Mouse (Mus musculus) kidney, embryonic 16.5 days (tissue): ENCODE data around the gene Sox4. TPM values are rescaled to one million over a fixed set of nuclear protein-coding genes. Genes with fewer than 3 reads are reported as not detected.

Source experiments
- ATAC-seq: fragments of 200-750 bp; cut with Nextera tagmentation; 2 replicates; pipeline ENCODE4 v1.8.0; 2017; ENCODE audit warnings: moderate TSS enrichment; ENCODE audit not compliant: low FRiP score, low TSS enrichment
- H3K27ac ChIP-seq: fragments of 300-500 bp; sonication (generic); 2 replicates; pipeline ENCODE4 v1.5.1; 2014; ENCODE audit warnings: low read length
- H3K27me3 ChIP-seq: fragments of 300-500 bp; sonication (generic); 2 replicates; pipeline ENCODE4 v1.6.1; 2014; ENCODE audit warnings: low read length, control low read depth, mixed read lengths; ENCODE audit not compliant: insufficient read depth
- H3K36me3 ChIP-seq: fragments of 300-500 bp; sonication (generic); 2 replicates; pipeline ENCODE4 v1.6.1; 2014; ENCODE audit warnings: low read length, control low read depth, mixed read lengths; ENCODE audit not compliant: insufficient read depth
- H3K4me1 ChIP-seq: fragments of 300-500 bp; sonication (generic); 2 replicates; pipeline ENCODE4 v1.6.1; 2014; ENCODE audit warnings: low read length, control low read depth, mixed read lengths; ENCODE audit not compliant: insufficient read depth
- H3K4me2 ChIP-seq: fragments of 300-500 bp; sonication (generic); replicated peaks from 2 replicates; pipeline ENCODE4 v1.6.1; 2014; ENCODE audit warnings: low read depth, low read length
- H3K4me3 ChIP-seq: fragments of 300-500 bp; sonication (generic); 2 replicates; pipeline ENCODE4 v1.5.1; 2014; ENCODE audit warnings: mild to moderate bottlenecking, low read length
- H3K9ac ChIP-seq: fragments of 300-500 bp; sonication (generic); replicated peaks from 2 replicates; pipeline ENCODE4 v1.6.1; 2014; ENCODE audit warnings: low read length
- H3K9me3 ChIP-seq: fragments of 300-500 bp; sonication (generic); 2 replicates; pipeline ENCODE4 v1.6.1; 2016; ENCODE audit warnings: low read length, control low read depth
- WGBS: fragments of 180-500 bp; shearing (Covaris S2); extraction: QIAGEN DNeasy Blood & Tissue Kit; methylation state at CpG from one replicate; pipeline ENCODE4 v1.1.7; 2014; 5-methylcytosine and 5-hydroxymethylcytosine counted together
- polyA plus RNA-seq: library from polyadenylated mRNA; unstranded; fragments of >200 nt; fragmentation: Nextera tagmentation; extraction: Ambion mirVana; gene quantifications from 2 replicates; pipeline ENCODE4 v1.2.1, GENCODE M21; 2015

The Sox4 gene
- polyA plus RNA-seq, result 27.8 and 33.4 TPM in 2 replicates

DNA sequence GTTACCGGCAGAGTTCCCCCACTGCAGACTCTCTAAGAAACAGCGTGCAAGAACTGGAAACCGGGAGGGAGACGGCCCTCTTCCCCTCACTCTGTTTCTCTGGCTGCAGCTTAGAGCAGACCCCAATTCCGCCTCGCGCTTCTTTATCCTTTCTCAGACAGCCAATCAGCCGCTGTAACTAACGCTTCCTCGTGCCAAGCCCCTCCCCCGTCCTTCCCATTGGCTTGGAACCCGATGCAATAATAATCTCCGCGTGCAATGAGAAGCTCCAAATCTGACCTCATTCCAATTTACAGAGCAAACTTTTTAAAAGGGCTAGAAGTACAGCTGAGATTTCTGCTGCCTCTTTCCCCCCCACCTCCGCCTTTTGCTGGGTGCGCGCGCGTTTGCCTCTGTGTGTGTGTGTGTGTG is at the start of gene Sox4:
TSS of gene Sox4 (minus strand) at position 133 of the 411 bp plus-strand sequence.
- Histone ChIP-seq H3K27me3 (no peaks in the 10 kb centered on the region), H3K27ac (peak within 1 kb of the TSS; percentile 100), H3K36me3 (no peaks in the 10 kb centered on the region), H3K4me1 (peaks cover 10% of the 10 kb centered on the region), H3K9ac (peak within 1 kb of the TSS; percentile 99), H3K9me3 (no peaks in the 10 kb centered on the region), H3K4me2 (peak within 1 kb of the TSS; percentile 63), H3K4me3 (peak within 1 kb of the TSS; percentile 98)
- ATAC-seq, result peak; percentile 88
- 0% methylated on average over 19 of the region's 19 CpGs for whole genome bisulfite sequencing

DNA sequence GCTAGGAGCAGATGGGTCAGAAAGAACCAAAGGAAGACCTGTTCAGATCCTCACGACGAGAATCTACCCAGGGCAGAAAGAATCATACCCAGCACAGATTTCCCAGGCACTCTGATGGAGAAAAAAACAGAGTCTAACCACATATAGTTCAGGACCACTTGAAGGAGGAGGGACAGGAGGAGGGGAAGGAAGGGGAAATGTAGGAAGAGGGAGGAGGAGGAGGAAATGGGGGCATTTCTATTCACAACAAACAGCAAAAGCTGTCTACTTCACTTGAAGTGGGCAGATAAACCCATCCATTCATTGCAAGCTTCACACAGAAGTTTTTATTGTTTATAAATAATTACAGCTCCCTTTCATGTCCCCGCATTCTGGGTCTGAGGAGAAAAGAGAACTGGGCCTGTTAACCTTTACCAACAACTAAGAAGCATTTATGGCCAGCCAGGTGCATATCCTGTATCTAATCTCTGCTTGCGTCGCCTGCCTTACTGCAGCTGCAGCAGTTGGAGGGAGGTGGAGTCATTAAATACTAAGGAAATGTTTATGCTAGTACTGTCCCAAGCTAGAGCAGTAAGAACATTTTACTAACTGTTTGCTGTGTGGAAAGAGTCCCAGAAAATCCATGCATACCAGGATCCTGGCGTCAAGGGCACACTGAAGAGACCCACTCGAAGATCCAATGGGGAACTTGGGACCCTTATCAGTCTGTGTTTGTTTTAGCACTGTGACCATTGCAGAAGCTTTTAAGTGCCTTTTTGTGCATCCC is 38.6 kb upstream of the Sox4 start:
- no peak overlapping the region for H3K9ac ChIP-seq
- no peak overlapping the region for H3K4me3 ChIP-seq
- no peaks in the 10 kb centered on the region for H3K36me3 ChIP-seq
- ATAC-seq, result peak; percentile 15; the same call in 1 of the 2 replicates
- no peaks in the 10 kb centered on the region for H3K9me3 ChIP-seq
- H3K4me1 ChIP-seq, result peaks cover 29% of the 10 kb centered on the region
- H3K27me3 ChIP-seq, result no peaks in the 10 kb centered on the region
- no peak overlapping the region for H3K4me2 ChIP-seq
- 29% methylated on average over 7 of the region's 7 CpGs for WGBS
- H3K27ac ChIP-seq, result peak overlapping the region; percentile 34; the same call in 1 of the 2 replicates

- Histone ChIP-seq H3K36me3 (no peaks in the 10 kb centered on the region), H3K27me3 (no peaks in the 10 kb centered on the region), H3K4me1 (peaks cover 29% of the 10 kb centered on the region), H3K27ac (peak overlapping the region; percentile 66), H3K4me2 (0 out of 2 replicates have a peak overlapping the region, but pooled peaks have one; percentile 12), H3K4me3 (no peak overlapping the region), H3K9ac (no peak overlapping the region), H3K9me3 (no peaks in the 10 kb centered on the region)
- peak; percentile 81; the same call in 1 of the 2 replicates for ATAC-seq
- 27% methylated on average over 16 of the region's 16 CpGs for WGBS
These were observed 35.5 kb upstream of the Sox4 start for GRCm38 (mm10) chr13:28988751-28989703.

- Histone ChIP-seq H3K36me3 (no peaks in the 10 kb centered on the region), H3K27me3 (no peaks in the 10 kb centered on the region), H3K4me3 (no peak overlapping the region), H3K4me1 (no peaks in the 10 kb centered on the region), H3K9ac (no peak overlapping the region), H3K9me3 (peaks cover 4% of the 10 kb centered on the region; the same call in 1 of the 2 replicates), H3K4me2 (no peak overlapping the region), H3K27ac (no peak overlapping the region)
- no peak for ATAC-seq
- 49% methylated on average over 4 of the region's 4 CpGs for WGBS
These were observed 27.2 kb upstream of the Sox4 start for GRCm38 (mm10) chr13:28980681-28981080.

DNA sequence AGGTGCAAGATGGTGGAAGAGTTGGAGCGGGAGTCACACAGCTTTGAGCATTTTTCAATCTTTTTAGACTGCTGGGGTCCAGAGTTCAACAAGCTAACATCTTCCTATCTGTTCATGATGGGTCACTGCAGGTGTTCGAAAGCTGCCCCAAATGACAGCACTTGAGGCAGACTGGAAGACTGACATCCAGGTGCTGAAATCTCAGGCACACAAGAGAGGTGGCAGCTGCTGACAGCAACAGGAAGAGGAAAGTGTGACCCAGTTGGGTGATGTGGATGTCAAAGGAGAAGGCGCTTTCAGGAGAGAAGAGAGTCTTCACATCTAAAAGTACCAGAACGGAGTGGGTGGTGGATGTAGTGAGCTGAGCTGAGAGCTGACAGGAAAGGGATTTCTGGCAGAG is 21.5 kb upstream of the Sox4 start:
- Histone ChIP-seq H3K4me3 (no peak overlapping the region), H3K9me3 (peaks cover 4% of the 10 kb centered on the region; the same call in 1 of the 2 replicates), H3K9ac (no peak overlapping the region), H3K4me2 (no peak overlapping the region), H3K27me3 (no peaks in the 10 kb centered on the region), H3K4me1 (no peaks in the 10 kb centered on the region), H3K36me3 (no peaks in the 10 kb centered on the region), H3K27ac (no peak overlapping the region)
- ATAC-seq, result no peak
- WGBS, result 89% methylated on average over 4 of the region's 4 CpGs

GRCm38 (mm10) chr13:28974597-28974996 is 21.1 kb upstream of the Sox4 start:
- Histone ChIP-seq H3K9me3 (peaks cover 4% of the 10 kb centered on the region; the same call in 1 of the 2 replicates), H3K36me3 (no peaks in the 10 kb centered on the region), H3K4me2 (no peak overlapping the region), H3K4me3 (no peak overlapping the region), H3K27me3 (no peaks in the 10 kb centered on the region), H3K27ac (no peak overlapping the region), H3K9ac (no peak overlapping the region), H3K4me1 (no peaks in the 10 kb centered on the region)
- 58% methylated on average over 5 of the region's 5 CpGs for WGBS
- no peak for ATAC-seq

GRCm38 (mm10) chr13:28960916-28961315 is 7.4 kb upstream of the Sox4 start:
- no peak overlapping the region for H3K4me2 ChIP-seq
- ATAC-seq, result no peak
- whole genome bisulfite sequencing, result 98% methylated on average over 8 of the region's 8 CpGs
- peaks cover 6% of the 10 kb centered on the region; the same call in 1 of the 2 replicates for H3K9me3 ChIP-seq
- no peak overlapping the region for H3K9ac ChIP-seq
- H3K36me3 ChIP-seq, result no peaks in the 10 kb centered on the region
- no peaks in the 10 kb centered on the region for H3K27me3 ChIP-seq
- H3K4me1 ChIP-seq, result peaks cover 3% of the 10 kb centered on the region; the same call in 1 of the 2 replicates
- no peak overlapping the region for H3K27ac ChIP-seq
- no peak overlapping the region for H3K4me3 ChIP-seq

GRCm38 (mm10) chr13:28959458-28959978 is 6.0 kb upstream of the Sox4 start:
- H3K9ac ChIP-seq, result peak overlapping the region; percentile 73
- peaks cover 3% of the 10 kb centered on the region; the same call in 1 of the 2 replicates for H3K4me1 ChIP-seq
- ATAC-seq, result peak; percentile 64
- H3K27me3 ChIP-seq, result no peaks in the 10 kb centered on the region
- WGBS, result 2% methylated on average over 31 of the region's 31 CpGs
- peaks cover 6% of the 10 kb centered on the region; the same call in 1 of the 2 replicates for H3K9me3 ChIP-seq
- no peaks in the 10 kb centered on the region for H3K36me3 ChIP-seq
- peak overlapping the region; percentile 53 for H3K4me3 ChIP-seq
- H3K4me2 ChIP-seq, result peak overlapping the region; percentile 83
- H3K27ac ChIP-seq, result peak overlapping the region; percentile 97

DNA sequence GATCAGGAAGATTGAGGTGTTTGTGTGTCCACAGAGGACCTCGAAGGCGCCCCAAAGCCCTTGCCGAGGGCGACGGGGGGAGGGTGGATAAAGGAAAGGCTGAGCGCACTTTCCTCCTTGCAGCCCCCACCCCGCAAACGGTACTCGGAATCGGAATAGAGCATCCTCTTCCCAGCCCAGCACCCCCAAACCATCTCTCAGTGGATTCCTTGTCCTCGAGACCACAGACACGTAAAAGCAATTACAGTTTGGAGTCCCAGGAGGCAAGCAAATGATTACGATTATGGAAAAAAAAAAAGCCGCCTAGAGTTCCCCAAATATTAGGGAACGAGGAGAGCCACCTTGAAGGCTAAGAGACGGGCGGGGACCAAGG is 5.5 kb upstream of the Sox4 start:
- H3K9ac ChIP-seq, result peak overlapping the region; percentile 73
- no peaks in the 10 kb centered on the region for H3K27me3 ChIP-seq
- H3K27ac ChIP-seq, result peak overlapping the region; percentile 97
- peak overlapping the region; percentile 53 for H3K4me3 ChIP-seq
- peaks cover 6% of the 10 kb centered on the region; the same call in 1 of the 2 replicates for H3K9me3 ChIP-seq
- 0% methylated on average over 17 of the region's 17 CpGs for WGBS
- peaks cover 6% of the 10 kb centered on the region; the same call in 1 of the 2 replicates for H3K4me1 ChIP-seq
- peak overlapping the region; percentile 83 for H3K4me2 ChIP-seq
- H3K36me3 ChIP-seq, result no peaks in the 10 kb centered on the region
- ATAC-seq, result peak; percentile 3
